Mouse (Mus musculus) retina, embryonic 14.5 days (tissue): ENCODE measurements around the gene Nlrc4.
"Not testable (repeated sequence)": the region's sequence is repeated elsewhere in the genome, so short reads cannot be mapped to it uniquely, and the experiment has no call there.

Experiments used
- DNase-seq: peaks from one replicate; pipeline ENCODE4 v3.0.0-alpha.2; 2015; ENCODE audit warnings: low spot score

Nlrc4 gene

DNA sequence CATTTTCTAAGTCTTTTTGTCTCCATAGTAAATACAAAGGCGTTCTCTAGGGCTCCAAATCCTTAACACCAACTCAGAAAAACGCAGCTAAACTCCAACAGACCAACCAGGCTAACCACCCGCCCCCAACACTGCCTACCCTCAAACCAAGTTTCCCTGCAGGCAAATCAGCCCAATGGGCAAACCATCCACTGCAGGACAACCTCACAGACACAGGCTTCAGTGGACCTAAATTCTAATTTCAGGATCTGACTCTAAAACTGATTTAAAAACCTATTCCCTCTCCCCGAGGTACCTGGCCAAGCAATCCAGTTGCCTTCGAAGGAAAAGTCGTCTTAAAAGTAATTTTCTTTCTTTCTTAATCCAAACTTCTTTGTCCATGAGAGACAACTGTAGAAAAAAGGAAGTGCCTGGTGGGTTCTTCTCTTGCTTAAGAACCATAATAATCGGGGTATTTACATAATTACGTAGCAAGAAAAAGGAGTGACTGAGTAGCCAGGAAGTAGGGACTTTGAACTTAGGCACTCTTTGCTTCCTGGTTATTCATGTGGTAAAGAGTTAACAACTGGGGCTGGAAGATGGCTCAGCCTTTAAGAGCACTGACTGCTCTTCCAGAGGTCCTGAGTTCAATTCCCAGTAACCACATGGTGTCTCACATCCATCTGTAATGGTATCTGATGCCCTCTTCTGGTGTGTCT, at the start of gene Nlrc4:
Gene Nlrc4, minus strand, starts transcription at position 432 of the 698 bp plus-strand sequence.
- DNase-seq: no peak

DNA sequence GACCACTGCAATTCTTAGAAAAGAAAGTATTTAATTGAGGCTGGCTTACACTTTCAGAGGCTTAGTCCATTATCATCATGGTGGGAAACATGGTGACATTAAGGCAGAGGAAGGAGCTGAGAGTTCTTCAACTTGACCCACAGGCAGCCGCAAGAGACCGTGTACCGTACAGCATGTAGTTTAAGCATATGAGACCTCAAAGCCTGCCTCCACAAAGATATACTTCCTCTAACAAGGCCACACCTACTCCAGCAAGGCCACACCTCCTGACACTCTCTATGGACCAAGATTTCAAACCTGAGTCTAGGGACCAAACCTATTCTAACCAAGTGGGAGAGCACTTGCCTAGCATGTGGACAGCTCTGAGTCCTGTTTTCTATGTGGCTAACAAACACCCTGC, 49.7 kb upstream of the Nlrc4 start:
- DNase-seq: no peak

- no peak for DNase-seq
These were observed 49.0 kb upstream of the Nlrc4 start for GRCm38 (mm10) chr17:74507934-74508333.

DNA sequence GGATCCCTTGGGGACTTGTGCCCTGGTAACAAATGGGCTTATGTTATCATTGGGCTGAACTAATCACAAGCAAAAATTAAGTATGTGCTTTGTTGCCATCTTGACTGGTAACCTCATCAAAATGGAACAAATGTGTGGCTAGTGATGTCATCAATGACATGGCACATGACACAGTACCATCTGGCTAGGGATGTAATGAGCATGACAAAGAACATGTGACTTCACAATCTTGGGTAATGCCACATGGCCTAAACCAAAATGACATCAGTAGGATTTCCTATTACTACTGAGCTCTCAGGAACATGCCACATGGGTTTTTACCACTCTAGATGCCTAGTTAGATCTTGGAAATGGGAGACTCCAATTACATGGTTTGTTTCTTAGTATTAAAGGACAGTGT, 42.1 kb upstream of the Nlrc4 start:
- DNase-seq: no peak

DNA sequence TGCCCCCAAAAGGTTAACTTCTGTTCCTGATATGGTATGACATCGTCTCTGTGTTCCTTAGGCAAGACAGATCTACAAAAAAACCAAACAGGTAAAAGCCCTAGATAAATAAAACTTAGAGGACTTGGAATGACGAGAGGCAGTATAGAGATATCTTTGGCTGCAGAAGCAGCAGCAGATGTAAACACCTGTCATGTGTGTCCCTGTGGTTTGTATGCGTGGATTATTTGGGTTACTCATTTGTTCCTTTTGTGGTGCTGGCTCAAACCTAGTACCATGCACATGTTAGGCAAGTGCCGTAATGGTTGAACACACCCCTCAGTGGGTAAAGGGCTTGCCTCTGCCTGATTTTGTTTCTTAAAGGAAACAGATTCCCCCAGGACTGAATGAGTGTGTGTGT, 41.3 kb upstream of the Nlrc4 start:
- no peak for DNase-seq

DNA sequence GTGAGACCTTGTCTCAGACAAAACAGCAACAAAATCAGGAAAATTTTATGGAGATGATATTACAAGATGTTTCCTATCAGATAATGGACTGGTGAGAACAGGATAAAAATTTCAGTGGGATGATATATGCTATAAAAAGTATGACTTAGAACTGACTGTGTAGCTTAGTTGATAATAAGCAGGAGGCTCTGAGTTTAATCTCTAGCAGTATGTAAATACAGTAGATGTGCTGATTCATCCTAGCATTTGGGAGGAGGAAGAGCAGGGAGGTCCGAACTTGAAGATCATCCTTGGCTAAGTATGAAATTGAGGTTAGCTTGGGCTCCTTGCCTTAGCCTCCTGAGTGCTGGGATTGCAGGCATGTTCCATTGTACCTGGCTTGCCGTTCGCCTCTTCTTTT, 32.6 kb upstream of the Nlrc4 start:
- no peak for DNase-seq

DNA sequence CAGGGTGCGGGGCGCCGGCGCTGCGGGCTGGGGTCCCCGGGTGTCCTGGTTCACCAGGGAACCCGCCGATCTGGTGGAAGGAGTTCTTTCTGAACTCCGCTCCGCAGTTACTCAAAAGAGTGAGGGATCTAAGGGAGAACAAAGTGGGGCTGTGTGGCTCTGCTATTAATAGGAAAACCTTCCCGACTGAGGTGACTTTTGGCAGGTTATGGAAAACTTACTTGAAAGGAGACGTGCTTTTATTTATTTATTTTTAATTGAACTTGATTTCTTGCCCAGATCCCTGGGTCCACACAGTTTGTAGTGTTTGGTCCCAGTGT, 30.9 kb upstream of the Nlrc4 start:
- DNase-seq: no peak

DNA sequence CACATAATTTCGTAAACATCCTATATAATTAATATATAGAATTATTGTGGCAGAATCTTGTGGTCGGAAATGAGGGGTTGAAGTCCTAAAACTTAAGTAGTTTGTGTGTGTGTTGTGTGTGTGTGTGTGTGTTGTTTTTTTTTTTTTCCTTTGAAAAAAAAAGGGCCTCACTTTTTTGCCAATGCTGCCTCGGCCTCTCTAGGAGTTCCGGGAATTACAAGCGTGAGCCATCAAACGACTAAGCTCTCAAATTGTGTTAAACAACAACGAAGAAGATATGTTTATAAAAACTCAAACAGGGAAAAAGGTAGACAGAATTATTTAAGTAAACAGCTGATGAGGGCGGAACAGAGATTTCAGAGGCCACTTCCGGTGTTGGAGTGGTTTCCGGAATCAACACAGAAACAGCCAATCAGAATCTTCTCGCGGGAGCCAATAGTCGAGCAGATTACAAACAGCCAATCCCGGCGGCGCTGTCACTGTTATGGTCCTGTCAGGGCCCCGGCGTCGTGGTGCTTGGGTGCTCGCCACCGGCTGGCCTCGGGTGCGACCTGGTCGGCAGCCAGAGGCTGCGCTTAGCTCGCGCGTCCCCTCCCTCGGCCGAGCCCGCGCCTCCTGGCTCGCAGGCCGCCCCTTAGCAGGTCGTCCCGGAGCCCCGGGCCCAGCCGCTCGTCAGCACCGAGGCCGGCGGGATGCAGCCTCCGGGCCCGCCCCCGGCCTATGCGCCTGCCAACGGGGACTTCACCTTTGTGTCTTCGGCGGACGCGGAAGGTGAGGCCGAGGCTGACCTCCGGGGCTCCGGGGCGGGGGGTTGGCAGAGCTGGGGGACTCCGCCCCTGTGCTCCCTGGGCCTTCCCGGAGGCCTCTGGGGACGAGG, 30.3 kb upstream of the Nlrc4 start, which contains the start of gene Yipf4:
Gene Yipf4, plus strand, starts transcription at position 470 of the 877 bp plus-strand sequence.
- peak; percentile 99 for DNase-seq

GRCm38 (mm10) chr17:74480361-74481069, 21.6 kb upstream of the Nlrc4 start:
- DNase-seq: no peak

GRCm38 (mm10) chr17:74470133-74470532, 11.2 kb upstream of the Nlrc4 start:
- not testable (repeated sequence) for DNase-seq

DNA sequence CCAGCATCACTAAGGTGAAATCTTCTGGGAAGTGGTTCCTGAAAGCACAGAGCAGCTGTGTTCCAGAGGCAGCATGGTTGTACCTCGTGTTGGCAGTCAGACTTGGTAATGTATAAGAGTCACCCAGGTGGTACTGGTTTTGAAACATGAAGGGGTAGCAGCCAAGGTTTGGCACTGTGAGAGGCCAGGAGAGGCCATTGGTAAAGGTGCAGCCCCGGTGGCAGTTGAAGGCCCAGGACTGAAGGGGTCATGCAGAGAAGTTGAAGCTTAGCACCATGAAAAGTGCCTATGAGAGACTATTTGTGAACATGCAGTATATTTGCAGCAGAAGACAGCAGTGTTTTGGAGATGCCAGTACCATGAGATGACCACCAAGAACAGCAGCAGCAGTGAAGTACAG, 9.0 kb upstream of the Nlrc4 start:
- DNase-seq: not testable (repeated sequence)

DNA sequence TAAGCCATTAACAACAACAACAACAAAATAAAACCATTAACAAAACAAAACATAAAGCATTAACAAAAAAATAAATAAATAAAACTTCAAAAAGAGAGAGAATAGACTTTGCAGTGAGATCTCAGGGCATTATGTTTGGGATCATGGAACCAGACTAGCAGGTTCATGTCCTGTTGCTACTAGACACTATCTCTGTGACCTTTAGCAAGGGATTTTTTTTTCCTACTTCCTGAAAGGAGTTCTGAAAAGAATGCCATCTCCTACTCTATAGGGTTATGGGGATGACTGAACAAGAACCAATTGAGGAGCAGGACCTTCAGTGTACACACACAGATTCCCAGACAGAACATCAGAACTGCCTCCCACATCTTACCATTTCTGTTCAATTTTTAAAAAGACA, 4.6 kb upstream of the Nlrc4 start:
- no peak for DNase-seq

DNA sequence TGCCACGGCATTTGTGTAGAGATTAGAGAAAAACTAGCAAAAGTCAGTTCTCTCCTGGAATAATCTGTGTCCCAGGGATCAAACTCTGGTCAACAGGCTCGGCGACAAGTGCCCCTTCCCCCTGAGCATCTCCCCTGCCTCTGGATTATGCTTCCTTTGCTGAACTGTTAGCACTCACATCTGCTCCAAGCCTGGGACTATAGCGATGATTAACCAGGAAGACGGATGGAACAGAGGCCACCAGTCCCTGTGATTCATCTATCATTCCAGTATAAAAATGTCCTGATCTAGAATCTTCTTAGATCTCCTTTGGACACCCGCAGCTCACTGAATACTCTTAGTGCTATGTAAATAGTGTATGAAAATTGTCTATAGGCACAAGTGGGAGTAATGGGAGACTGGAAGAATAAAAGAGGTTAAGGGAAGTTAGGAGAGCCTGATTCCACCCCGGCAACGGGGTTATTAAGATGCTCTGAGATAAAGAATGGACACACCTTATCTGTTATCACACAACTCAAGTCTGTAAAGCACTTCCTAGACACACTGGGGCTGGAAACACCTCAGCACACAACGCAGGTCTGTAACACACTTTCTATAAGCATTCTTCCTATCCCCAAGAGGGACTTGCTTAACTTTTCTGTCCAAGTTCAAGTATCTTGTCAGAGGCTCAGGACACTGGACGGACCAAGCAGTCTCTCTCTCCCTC, 817 bp downstream of the Nlrc4 start:
- no peak for DNase-seq

DNA sequence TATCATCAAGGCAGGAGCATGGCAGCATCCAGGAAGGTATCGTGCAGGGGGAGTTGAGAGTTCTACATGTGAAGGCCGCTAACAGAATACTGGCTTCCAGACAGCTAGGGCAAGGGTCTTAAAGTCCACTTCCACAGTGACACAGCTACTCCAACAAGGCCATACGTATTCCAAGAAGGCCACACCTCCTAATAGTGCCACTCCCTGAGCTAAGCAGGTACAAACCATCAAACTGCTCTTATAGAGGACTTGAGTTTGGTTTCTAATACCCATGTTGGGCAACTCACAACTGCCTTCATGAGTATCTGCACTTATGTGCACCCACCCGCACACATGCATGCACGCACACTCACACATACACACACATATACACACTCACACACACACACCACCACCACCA, 2.1 kb downstream of the Nlrc4 start:
- DNase-seq: no peak

DNA sequence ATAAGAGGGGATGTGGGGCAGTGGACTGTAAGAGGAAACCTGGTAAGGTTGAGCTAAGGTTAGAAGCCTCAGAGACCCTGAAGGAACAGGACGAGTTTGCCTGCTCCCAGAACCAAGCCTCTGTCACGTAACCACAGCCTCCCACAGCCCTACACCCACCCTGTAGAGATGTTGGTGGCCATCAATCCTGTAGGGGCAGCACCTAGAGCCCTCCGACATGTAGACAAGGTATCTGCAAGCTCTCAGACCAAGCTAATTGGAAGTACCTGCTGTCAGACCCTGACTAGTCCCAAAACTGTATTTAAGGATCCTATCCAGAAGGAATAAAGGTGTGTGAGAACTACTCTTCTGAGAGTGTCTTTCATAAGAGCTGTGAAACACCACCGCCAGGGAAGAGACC, 3.5 kb downstream of the Nlrc4 start:
- no peak for DNase-seq

GRCm38 (mm10) chr17:74454660-74455059, 4.3 kb downstream of the Nlrc4 start:
- DNase-seq: no peak

- DNase-seq: no peak
These were observed 5.0 kb downstream of the Nlrc4 start for GRCm38 (mm10) chr17:74453928-74454327.

DNA sequence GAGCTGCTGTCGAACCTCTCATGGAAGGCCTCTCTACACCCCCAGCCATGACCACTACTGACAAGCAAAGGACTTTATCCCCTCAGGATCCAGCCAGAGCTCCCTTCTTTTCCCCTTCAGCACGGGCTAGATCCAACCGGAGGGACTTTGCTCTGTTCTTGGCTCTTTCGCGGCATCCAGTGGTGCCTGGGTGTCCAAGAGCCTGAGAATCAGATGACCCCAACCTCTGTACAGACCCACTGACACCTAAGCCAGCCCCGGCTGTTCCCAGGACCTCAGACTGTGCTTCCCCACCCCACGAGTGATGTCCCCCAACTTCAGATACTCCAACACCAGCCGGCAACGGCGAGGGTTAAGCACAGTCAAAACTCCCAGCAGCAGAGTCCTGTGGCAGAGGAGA, 9.2 kb downstream of the Nlrc4 start:
- no peak for DNase-seq

DNA sequence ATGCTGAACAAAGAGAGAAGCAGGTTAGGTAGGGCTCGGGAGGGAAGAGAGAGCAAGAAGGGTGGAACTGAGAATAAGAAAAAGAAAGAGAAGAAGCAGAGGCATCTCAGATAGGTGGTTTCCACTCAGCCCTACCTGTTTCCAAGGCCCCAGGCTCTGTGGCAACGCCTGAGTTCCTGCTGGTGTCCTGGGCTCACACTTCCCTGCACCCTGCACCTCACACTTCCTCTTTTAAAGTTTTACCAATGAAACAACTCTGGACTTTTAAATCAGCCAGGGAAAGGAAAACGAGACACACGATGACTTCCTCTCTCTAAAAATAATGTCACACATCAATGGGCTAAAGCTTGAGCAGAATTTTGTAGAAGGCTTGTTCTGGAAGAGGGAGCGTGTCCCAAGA, 18.5 kb downstream of the Nlrc4 start:
- no peak for DNase-seq

DNA sequence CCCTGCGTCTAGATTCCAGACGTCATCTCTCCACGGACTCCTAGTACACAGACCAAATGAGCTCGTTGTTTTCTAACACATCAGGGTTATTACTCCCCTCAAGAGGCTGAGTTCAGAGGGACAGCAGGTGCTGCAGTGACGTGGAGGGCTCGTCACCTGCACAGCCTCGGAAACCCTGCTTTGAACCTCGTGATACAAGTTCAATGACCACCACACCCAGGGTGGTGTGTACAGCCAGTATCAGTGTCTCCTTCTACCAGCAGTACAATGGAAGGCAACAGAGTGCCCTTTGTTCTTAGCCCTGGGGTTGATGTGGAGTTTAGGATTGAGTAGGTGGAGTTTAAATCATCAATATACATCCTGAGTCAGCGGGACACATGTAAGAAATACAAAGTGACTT, 21.2 kb downstream of the Nlrc4 start:
- DNase-seq: no peak

DNA sequence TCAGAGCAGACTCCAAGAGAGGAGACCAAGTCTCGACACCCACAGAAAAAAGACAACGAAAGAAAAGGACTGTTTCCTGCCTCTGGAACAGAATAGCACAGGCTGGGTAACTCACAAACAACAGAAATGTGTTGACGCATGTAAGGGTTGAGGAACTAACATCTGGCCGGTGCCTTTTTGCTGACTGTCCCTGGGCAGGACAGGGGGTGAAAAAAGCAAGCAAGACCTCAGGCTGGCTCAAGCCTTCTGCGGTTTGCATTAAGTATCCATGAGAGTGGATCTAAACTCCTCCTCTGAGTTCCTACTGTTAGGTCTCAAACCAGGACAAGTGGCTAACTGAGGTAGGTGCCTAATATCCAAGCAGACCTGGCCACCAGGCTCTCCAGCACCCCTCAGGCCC, 26.3 kb downstream of the Nlrc4 start:
- no peak for DNase-seq

- DNase-seq: peak; percentile 27
These were observed 27.5 kb downstream of the Nlrc4 start for GRCm38 (mm10) chr17:74431481-74431880.
